Mouse (Mus musculus) liver, adult (tissue): ENCODE measurements around the gene Tmem98.

ENCODE experiments used
- GATA4 ChIP-seq: IDR thresholded peaks from 2 replicates; pipeline ENCODE4 v1.6.1; 2014; ENCODE audit warnings: mild to moderate bottlenecking, low read length; ENCODE audit not compliant: insufficient replicate concordance

The Tmem98 gene

GRCm38 (mm10) chr11:80779527-80780344, 30.2 kb upstream of the Tmem98 start, which contains the start of gene Myo1d:
Myo1d (minus strand) TSS chr11:80780025.
- TF ChIP-seq GATA4 = no peak

DNA sequence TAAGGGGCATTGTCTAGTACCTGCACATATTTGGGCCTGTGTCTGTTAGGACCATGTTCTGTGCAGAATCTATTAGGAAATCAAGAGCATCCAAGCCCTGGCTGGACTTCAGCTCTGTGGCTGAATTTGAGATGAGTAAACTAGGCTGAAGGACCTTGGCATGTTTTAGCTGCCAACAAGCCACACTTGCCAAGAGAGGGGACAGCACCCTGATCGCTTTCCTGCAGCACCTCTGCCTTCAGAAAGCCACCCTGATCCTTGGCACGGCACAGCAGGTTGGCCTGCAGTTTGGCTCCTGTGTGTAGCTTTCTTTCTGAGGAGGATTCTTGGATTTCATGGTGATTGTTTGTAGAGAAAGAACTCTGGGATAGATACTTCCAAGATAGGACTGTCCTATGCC, 28.4 kb upstream of the Tmem98 start:
- no peak for TF ChIP-seq GATA4

GRCm38 (mm10) chr11:80783460-80783859, 26.5 kb upstream of the Tmem98 start:
- no peak for TF ChIP-seq GATA4

GRCm38 (mm10) chr11:80784294-80784743, 25.7 kb upstream of the Tmem98 start:
- no peak for TF ChIP-seq GATA4

- TF ChIP-seq GATA4 = peak; percentile 73
Observed at GRCm38 (mm10) chr11:80785672-80786071, 24.3 kb upstream of the Tmem98 start.

GRCm38 (mm10) chr11:80789647-80790240, 20.2 kb upstream of the Tmem98 start:
- TF ChIP-seq GATA4 = no peak

- no peak for TF ChIP-seq GATA4
Observed at GRCm38 (mm10) chr11:80790413-80790812, 19.6 kb upstream of the Tmem98 start.

GRCm38 (mm10) chr11:80791677-80792432, 18.1 kb upstream of the Tmem98 start:
- TF ChIP-seq GATA4 = no peak

- TF ChIP-seq GATA4 = no peak
Observed at GRCm38 (mm10) chr11:80793386-80793785, 16.6 kb upstream of the Tmem98 start.

DNA sequence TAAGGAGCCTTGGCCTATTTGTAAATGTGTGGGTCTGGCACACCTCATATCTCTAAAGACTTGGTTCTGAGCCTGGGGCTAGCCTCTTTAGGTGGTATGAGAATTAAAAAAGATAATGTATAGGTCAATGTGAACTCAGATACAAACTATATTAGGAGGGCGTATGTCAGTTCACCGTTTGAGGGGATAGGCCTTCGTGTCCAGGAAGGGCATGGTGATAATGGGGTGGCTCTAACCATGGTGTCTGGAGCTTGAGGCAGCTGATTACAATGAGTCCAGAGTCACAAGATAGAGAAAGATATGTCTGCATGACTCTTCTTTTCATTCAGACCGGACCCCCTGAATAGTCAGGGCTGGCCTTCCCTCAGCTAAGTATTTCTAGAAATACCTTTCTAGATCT, 15.7 kb upstream of the Tmem98 start:
- no peak for TF ChIP-seq GATA4

DNA sequence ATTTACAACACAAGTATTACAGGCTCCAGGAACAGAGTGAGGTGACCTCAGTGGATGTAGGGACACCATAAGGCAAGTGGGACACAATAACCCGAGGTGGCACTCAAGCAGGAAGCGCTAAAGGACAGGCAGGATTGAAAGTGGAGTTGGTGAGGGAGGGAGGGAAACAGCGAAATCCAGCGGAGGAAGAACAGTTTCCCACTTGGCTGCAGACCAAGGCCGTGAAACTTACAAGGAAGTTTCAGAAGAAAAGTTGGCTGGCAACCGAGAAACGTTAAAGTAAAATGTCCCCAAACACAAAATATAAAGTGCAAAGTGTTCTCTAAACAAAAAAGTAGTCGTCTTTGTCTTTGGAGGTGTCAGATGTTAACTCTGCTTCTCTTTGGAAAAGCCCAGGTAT, 14.5 kb upstream of the Tmem98 start:
- TF ChIP-seq GATA4 = no peak

DNA sequence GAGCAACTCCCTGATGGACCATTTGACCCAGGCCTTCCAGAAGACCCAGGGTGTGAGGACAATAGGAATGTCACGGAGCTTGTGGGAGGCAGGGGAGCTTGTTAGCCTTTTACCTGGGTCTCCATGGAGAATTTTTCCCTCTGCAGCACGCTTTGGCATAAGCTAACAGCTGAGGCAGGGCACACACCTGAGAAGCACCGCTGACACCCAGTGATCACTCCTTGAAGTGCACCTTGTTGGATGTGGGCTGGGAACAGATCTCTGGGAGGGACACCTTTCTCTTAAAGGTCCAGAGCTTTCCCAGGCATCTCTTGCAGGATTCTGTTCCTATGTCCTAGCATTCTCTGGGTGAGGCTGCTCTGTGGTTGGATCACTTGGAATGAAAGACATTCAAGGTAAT, 10.0 kb upstream of the Tmem98 start:
- TF ChIP-seq GATA4 = no peak

GRCm38 (mm10) chr11:80802706-80803105, 7.3 kb upstream of the Tmem98 start:
- no peak for TF ChIP-seq GATA4

DNA sequence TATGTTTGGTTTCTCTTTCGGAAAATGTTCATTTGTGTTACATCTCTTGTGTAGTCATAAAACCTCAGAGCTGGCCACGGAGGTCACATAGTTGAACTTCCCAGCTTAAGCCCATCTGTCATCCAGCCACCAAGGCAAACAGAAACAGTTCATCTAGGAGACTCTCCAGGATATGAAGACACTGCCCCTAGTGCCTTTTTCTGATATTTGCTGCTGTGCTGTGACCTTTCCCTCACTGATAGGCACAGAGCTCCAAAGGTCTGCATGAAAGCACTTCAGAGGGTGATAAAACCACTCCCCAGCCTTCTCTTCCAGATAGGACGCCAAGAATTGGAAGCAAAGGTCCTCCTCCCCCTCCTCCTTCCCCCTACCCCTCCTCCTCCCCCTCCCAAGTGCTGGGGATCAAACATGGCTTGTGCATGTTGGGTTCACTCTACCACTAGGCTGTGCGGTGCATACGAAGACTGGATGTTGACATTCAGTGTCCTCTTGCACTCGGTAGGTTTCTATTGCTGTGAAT, 1.4 kb upstream of the Tmem98 start:
- peak; percentile 12; the same call in 1 of the 2 replicates for TF ChIP-seq GATA4

- no peak for TF ChIP-seq GATA4
Observed at GRCm38 (mm10) chr11:80809666-80809992, 346 bp upstream of the Tmem98 start.

- TF ChIP-seq GATA4 = no peak
Observed at GRCm38 (mm10) chr11:80811156-80811555, 1.2 kb downstream of the Tmem98 start.
